ENCODE assay signal across 8 mouse cellular contexts in genomic region chrX:163958467-163958875, GRCm38 (mm10). TPM values are rescaled to one million over a fixed set of nuclear protein-coding genes. Genes with fewer than 3 reads are reported as not detected.
DNase-seq lines count a peak whose midpoint lies in the region; ATAC-seq lines count a peak whose summit lies in the region.

Gene Zrsr2 (minus strand): TSS chrX:163958661.

- no peaks in the 10 kb centered on the region for H3K9me3 ChIP-seq in hindbrain, embryonic 11.5 days (ENCODE audit: control insufficient read depth, low read length)

- H3K4me2 ChIP-seq in hindbrain, embryonic 11.5 days (replicated peaks; ENCODE audit: low read depth, low read length): peak within 1 kb of the TSS; percentile 44

- DNase-seq in NIH3T3 (ENCODE audit: low read depth): peak; percentile 95
- DNase-seq in cerebellum, adult 9-11 months: peak; percentile 85
- peak; percentile 41 to 74 for DNase-seq in frontal cortex, adult 2 months (ENCODE audit: extremely low spot score in 1 of 2, low spot score in 1 of 2)
- peak; percentile 88 for DNase-seq in hindbrain, embryonic 11.5 days (ENCODE audit: low spot score)
- peak; percentile 33 to 49 for DNase-seq in layer of hippocampus, postnatal 25 days (ENCODE audit: extremely low spot score in 1 of 2, low spot score in 1 of 2)
- DNase-seq in lung, postnatal 25 days (ENCODE audit: low spot score): peak; percentile 88
- peak; percentile 89 for DNase-seq in retina, embryonic 14.5 days (ENCODE audit: low spot score)
- DNase-seq in thymus, postnatal 4 days: peak; percentile 91

- peak within 1 kb of the TSS; percentile 64 for H3K4me3 ChIP-seq in hindbrain, embryonic 11.5 days (ENCODE audit: low read depth, low read length)

- WGBS in hindbrain, embryonic 11.5 days: 17% methylated on average over 26 of the region's 29 CpGs

- no peaks in the 10 kb centered on the region for H3K4me1 ChIP-seq in hindbrain, embryonic 11.5 days (replicated peaks; ENCODE audit: control insufficient read depth, insufficient read depth, low read length)

- ATAC-seq in hindbrain, embryonic 11.5 days (ENCODE audit: low FRiP score): peak; percentile 96

- H3K27me3 ChIP-seq in hindbrain, embryonic 11.5 days (ENCODE audit: control insufficient read depth, insufficient read depth, low read length): no peaks in the 10 kb centered on the region

- peak within 1 kb of the TSS; percentile 94 for H3K27ac ChIP-seq in hindbrain, embryonic 11.5 days (ENCODE audit: low read depth, low read length)

- no peaks in the 10 kb centered on the region for H3K36me3 ChIP-seq in hindbrain, embryonic 11.5 days (ENCODE audit: control insufficient read depth, insufficient read depth, low read length)

- H3K9ac ChIP-seq in hindbrain, embryonic 11.5 days (ENCODE audit: low read depth, low read length): peak within 1 kb of the TSS; percentile 72

RNA-seq across cellular contexts. Expression of gene Zrsr2, which starts in this region (rescaled TPM):
- 38.0 and 46.2 TPM in 2 replicates for polyA plus RNA-seq in frontal cortex, adult 2 months (2012; rRNA removed)
- 56.8 and 64.1 TPM in 2 replicates for polyA plus RNA-seq in hindbrain, embryonic 11.5 days (2014; fragmentation: Nextera tagmentation; extraction: Ambion mirVana)
- total RNA-seq in layer of hippocampus, postnatal 25 days (2021): 10 to 100 TPM; 46.6 to 47.8 TPM

Comparison
In these comparisons a context has a peak if more than half of its experiments do, and no peak if none do; other contexts are left out.
1. Peak in every context shown above with its lines: DNase-seq, ATAC-seq, H3K4me3 ChIP-seq and H3K27ac ChIP-seq.
2. DNase-seq: peak in every context shown above with its lines; median percentile 95 in NIH3T3; 91 in thymus, postnatal 4 days; 89 in retina, embryonic 14.5 days; 88 in hindbrain, embryonic 11.5 days; 88 in lung, postnatal 25 days; 85 in cerebellum, adult 9-11 months; 58 in frontal cortex, adult 2 months; 41 in layer of hippocampus, postnatal 25 days.